In the genomic region with DNA sequence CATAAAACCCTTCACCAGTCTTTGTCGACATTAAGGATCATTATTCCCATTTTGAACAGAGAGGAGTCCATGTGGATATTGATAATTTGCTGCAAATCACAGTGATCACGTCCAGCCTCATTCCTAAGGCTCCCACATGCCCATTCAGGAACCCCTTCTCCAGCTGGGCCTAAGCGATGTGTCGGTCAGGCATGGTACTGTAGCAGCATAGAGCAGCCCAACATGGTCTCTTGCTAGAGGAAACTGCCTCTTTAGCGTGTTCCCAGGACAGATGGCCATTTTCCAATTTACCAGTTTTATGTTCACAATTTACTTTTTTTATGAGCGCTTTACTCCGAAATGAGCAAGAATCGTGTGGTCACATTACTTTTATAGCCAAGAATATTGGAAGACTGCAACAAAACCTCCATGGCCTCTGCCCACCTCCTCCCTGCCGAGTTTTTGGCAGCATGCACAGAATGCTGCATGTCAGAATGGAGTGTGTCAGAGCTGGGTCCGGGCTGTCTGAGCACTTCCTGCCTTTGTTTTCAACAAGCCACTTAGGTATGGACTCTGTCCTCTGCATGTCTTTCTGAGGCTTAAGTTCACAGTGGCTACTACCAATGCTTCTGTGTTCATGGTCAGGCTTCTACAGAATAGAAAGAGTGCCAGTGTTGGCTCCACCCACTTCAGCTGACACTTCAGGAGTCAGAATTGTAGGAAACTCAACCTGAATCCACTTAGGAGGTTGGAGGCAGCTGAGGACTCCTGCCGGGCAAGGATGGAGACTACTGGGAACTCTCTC, we compare ENCODE assay signal across 13 mouse cellular contexts.
DNase-seq lines count a peak whose midpoint lies in the region; ATAC-seq lines count a peak whose summit lies in the region.
"Had no signal": no experiment of that assay in that cellular context is flagged by ENCODE, and none has a peak within 500 bp of the region (broad histone marks: within the 10 kb centered on the region; RNA-seq: fewer than 3 reads in every experiment).

No protein-coding gene starts in this region.

- H3K27me3 ChIP-seq in intestine, embryonic 16.5 days (replicated peaks; ENCODE audit: control insufficient read depth, insufficient read depth, low read length) = no peaks in the 10 kb centered on the region
- no peaks in the 10 kb centered on the region for H3K27me3 ChIP-seq in intestine, embryonic 15.5 days (replicated peaks)
- H3K27me3 ChIP-seq in lung, embryonic 15.5 days = no peaks in the 10 kb centered on the region
- H3K27me3 ChIP-seq: heart, embryonic 13.5 days; liver, embryonic 12.5 days had no signal

- WGBS in intestine, embryonic 16.5 days = 72% methylated on average over 11 of the region's 11 CpGs
- 70% methylated on average over 11 of the region's 11 CpGs for WGBS in intestine, embryonic 15.5 days
- 60% methylated on average over 11 of the region's 11 CpGs for WGBS in lung, embryonic 15.5 days
- 35% methylated on average over 11 of the region's 11 CpGs for WGBS in large intestine, adult 2 months

- no peaks in the 10 kb centered on the region for H3K9me3 ChIP-seq in intestine, embryonic 16.5 days (ENCODE audit: control insufficient read depth, low read length)
- H3K9me3 ChIP-seq in intestine, embryonic 15.5 days = no peaks in the 10 kb centered on the region
- H3K9me3 ChIP-seq in lung, embryonic 15.5 days = no peaks in the 10 kb centered on the region
- H3K9me3 ChIP-seq: heart, embryonic 13.5 days; liver, embryonic 12.5 days had no signal

- no peak overlapping the region for H3K4me2 ChIP-seq in intestine, embryonic 16.5 days (ENCODE audit: low read depth, low read length)
- no peak overlapping the region for H3K4me2 ChIP-seq in intestine, embryonic 15.5 days (replicated peaks)
- no peak overlapping the region for H3K4me2 ChIP-seq in lung, embryonic 15.5 days
- H3K4me2 ChIP-seq: heart, embryonic 13.5 days; liver, embryonic 12.5 days had no signal

- H3K9ac ChIP-seq in intestine, embryonic 16.5 days (ENCODE audit: low read depth, low read length) = no peak overlapping the region
- H3K9ac ChIP-seq in intestine, embryonic 15.5 days = no peak overlapping the region
- no peak overlapping the region for H3K9ac ChIP-seq in lung, embryonic 15.5 days
- H3K9ac ChIP-seq: heart, embryonic 13.5 days; liver, embryonic 12.5 days had no signal

- DNase-seq in lung, postnatal 25 days (ENCODE audit: low spot score) = no peak
- DNase-seq in large intestine, adult 2 months (ENCODE audit: low read depth, low spot score) = peak; percentile 40
- DNase-seq in lung, postnatal 36 days = peak; percentile 12
- DNase-seq in left cerebral cortex, adult 11 months (ENCODE audit: low spot score) = no peak
- DNase-seq: embryo, embryonic 11 days; gastrocnemius, postnatal 36 days; kidney, adult 2 months had no signal

- no peak overlapping the region for H3K4me3 ChIP-seq in intestine, embryonic 16.5 days (ENCODE audit: low read length)
- H3K4me3 ChIP-seq in intestine, embryonic 15.5 days (replicated peaks) = no peak overlapping the region
- H3K4me3 ChIP-seq in lung, embryonic 15.5 days = no peak overlapping the region
- H3K4me3 ChIP-seq: heart, embryonic 13.5 days; left cerebral cortex, adult 2 months; liver, embryonic 12.5 days had no signal

- H3K4me1 ChIP-seq in intestine, embryonic 16.5 days (ENCODE audit: control insufficient read depth, insufficient read depth, low read length) = peaks cover 11% of the 10 kb centered on the region; the same call in 1 of the 2 replicates
- H3K4me1 ChIP-seq in intestine, embryonic 15.5 days (replicated peaks) = peaks cover 12% of the 10 kb centered on the region
- H3K4me1 ChIP-seq in lung, embryonic 15.5 days = peaks cover 20% of the 10 kb centered on the region
- H3K4me1 ChIP-seq: liver, embryonic 12.5 days had no signal

- no peak overlapping the region for H3K27ac ChIP-seq in intestine, embryonic 16.5 days (ENCODE audit: low read length)
- no peak overlapping the region for H3K27ac ChIP-seq in intestine, embryonic 15.5 days
- H3K27ac ChIP-seq in lung, embryonic 15.5 days = no peak overlapping the region
- H3K27ac ChIP-seq: heart, embryonic 13.5 days; left cerebral cortex, adult 2 months; liver, embryonic 12.5 days had no signal

- peak; percentile 63; the same call in 1 of the 2 replicates for ATAC-seq in intestine, embryonic 16.5 days
- no peak; the same call in 1 of the 2 replicates for ATAC-seq in intestine, embryonic 15.5 days
- ATAC-seq in lung, embryonic 15.5 days (ENCODE audit: borderline replicate concordance, extremely low read depth, low FRiP score, low TSS enrichment) = peak; percentile 39; the same call in 1 of the 2 replicates
- ATAC-seq: liver, embryonic 12.5 days had no signal

- H3K36me3 ChIP-seq in intestine, embryonic 16.5 days (ENCODE audit: control insufficient read depth, insufficient read depth, low read length) = no peaks in the 10 kb centered on the region
- no peaks in the 10 kb centered on the region for H3K36me3 ChIP-seq in intestine, embryonic 15.5 days
- no peaks in the 10 kb centered on the region for H3K36me3 ChIP-seq in lung, embryonic 15.5 days
- H3K36me3 ChIP-seq: heart, embryonic 13.5 days; liver, embryonic 12.5 days had no signal

Comparison
In these comparisons a context has a peak if more than half of its experiments do, and no peak if none do; other contexts are left out.
1. DNase-seq: peak in large intestine, adult 2 months (single experiment) and lung, postnatal 36 days (single experiment); none in lung, postnatal 25 days (single experiment) and left cerebral cortex, adult 11 months (single experiment).